ENCODE assay signal across 26 mouse cellular contexts in genomic region chr4:120912866-120913265, GRCm38 (mm10). TPM values are rescaled to one million over a fixed set of nuclear protein-coding genes. Genes with fewer than 3 reads are reported as not detected.
A peak's percentile ranks its signal among the peaks of the same experiment; 100 is the strongest.
DNase-seq lines count a peak whose midpoint lies in the region; ATAC-seq lines count a peak whose summit lies in the region.
"Had no signal": no experiment of that assay in that cellular context is flagged by ENCODE, and none has a peak within 500 bp of the region (broad histone marks: within the 10 kb centered on the region; RNA-seq: fewer than 3 reads in every experiment).

No protein-coding gene starts in this region.

- no peak overlapping the region for H3K27ac ChIP-seq in kidney, embryonic 14.5 days (ENCODE audit: low read depth, low read length)
- H3K27ac ChIP-seq: embryonic facial prominence, embryonic 12.5 days; embryonic facial prominence, embryonic 15.5 days; gastrocnemius, adult 2 months; heart, embryonic 15.5 days; hindbrain, embryonic 14.5 days; hindbrain, postnatal 0 days had no signal

- ATAC-seq in kidney, embryonic 14.5 days (ENCODE audit: low FRiP score, low TSS enrichment): no peak
- no peak for ATAC-seq in megakaryocyte progenitor cell, adult 5-6 weeks (replicated peaks; ENCODE audit: poor library complexity)
- ATAC-seq: CD4-positive, CD25-positive, alpha-beta regulatory T cell, adult 4 months; forebrain, embryonic 14.5 days; forebrain, postnatal 0 days; hindbrain, postnatal 0 days had no signal

- no peaks in the 10 kb centered on the region for H3K36me3 ChIP-seq in kidney, embryonic 14.5 days (ENCODE audit: control insufficient read depth, insufficient read depth, low read length)
- H3K36me3 ChIP-seq: embryonic facial prominence, embryonic 12.5 days; embryonic facial prominence, embryonic 15.5 days; heart, embryonic 12.5 days; heart, embryonic 15.5 days had no signal

- no peaks in the 10 kb centered on the region for H3K27me3 ChIP-seq in kidney, embryonic 14.5 days (ENCODE audit: control insufficient read depth, insufficient read depth, low read length)
- H3K27me3 ChIP-seq: embryonic facial prominence, embryonic 12.5 days; embryonic facial prominence, embryonic 15.5 days had no signal

- H3K9ac ChIP-seq in kidney, embryonic 14.5 days (ENCODE audit: low read depth, low read length): no peak overlapping the region
- H3K9ac ChIP-seq: embryonic facial prominence, embryonic 12.5 days; embryonic facial prominence, embryonic 15.5 days; forebrain, postnatal 0 days; heart, embryonic 12.5 days; heart, embryonic 15.5 days; hindbrain, embryonic 14.5 days had no signal

- DNase-seq in kidney, adult 11 months: peak; percentile 40
- DNase-seq in kidney, postnatal 4 days: no peak
- peak; percentile 51 to 58 for DNase-seq in kidney, adult 8-10 months
- peak; percentile 21 to 65 for DNase-seq in kidney, postnatal 25 days
- DNase-seq: adrenal gland, adult 2 months; adrenal gland, postnatal 14 days; cerebellum, adult 11 months; cerebellum, adult 2 months; cerebellum, adult 9-11 months; cerebellum, postnatal 25 days; forebrain, postnatal 0 days; gastrocnemius, adult 2 months; gastrocnemius, postnatal 25 days; heart, postnatal 10 days; heart, postnatal 4 days had no signal

- 53% methylated on average over 4 of the region's 4 CpGs for WGBS in kidney, embryonic 14.5 days

- no peaks in the 10 kb centered on the region for H3K4me1 ChIP-seq in kidney, embryonic 14.5 days (ENCODE audit: control insufficient read depth, insufficient read depth, low read length)
- H3K4me1 ChIP-seq: embryonic facial prominence, embryonic 12.5 days; embryonic facial prominence, embryonic 15.5 days; heart, embryonic 12.5 days; heart, embryonic 15.5 days had no signal

- H3K9me3 ChIP-seq in kidney, embryonic 14.5 days (ENCODE audit: control insufficient read depth, low read length): no peaks in the 10 kb centered on the region
- H3K9me3 ChIP-seq: embryonic facial prominence, embryonic 12.5 days; embryonic facial prominence, embryonic 15.5 days; heart, embryonic 12.5 days; heart, embryonic 15.5 days had no signal

- no peak overlapping the region for H3K4me3 ChIP-seq in kidney, embryonic 14.5 days (ENCODE audit: low read length)
- H3K4me3 ChIP-seq: embryonic facial prominence, embryonic 12.5 days; embryonic facial prominence, embryonic 15.5 days; gastrocnemius, adult 2 months; heart, embryonic 12.5 days; heart, embryonic 15.5 days had no signal

- H3K4me2 ChIP-seq in kidney, embryonic 14.5 days (replicated peaks; ENCODE audit: low read depth, low read length): no peak overlapping the region
- H3K4me2 ChIP-seq: embryonic facial prominence, embryonic 12.5 days; embryonic facial prominence, embryonic 15.5 days; heart, embryonic 12.5 days; heart, embryonic 15.5 days; hindbrain, embryonic 14.5 days had no signal

RNA-seq across cellular contexts. Expression of gene Exo5, which starts 12.0 kb away (rescaled TPM):
- 25.9 and 29.0 TPM in 2 replicates for polyA plus RNA-seq in kidney, embryonic 14.5 days (2014; fragmentation: Nextera tagmentation; extraction: Ambion mirVana)
- 16.2 and 18.7 TPM in 2 replicates for total RNA-seq in megakaryocyte progenitor cell, adult 5-6 weeks (2015)
- total RNA-seq in megakaryocyte progenitor cell, adult 5-6 weeks (2017): 15.6 and 21.3 TPM in 2 replicates

RNA-seq across cellular contexts. Expression of gene Zfp69, which starts 38.6 kb away (rescaled TPM):
- 9.0 and 9.9 TPM in 2 replicates for polyA plus RNA-seq in kidney, embryonic 14.5 days (2014; fragmentation: Nextera tagmentation; extraction: Ambion mirVana)
- total RNA-seq in megakaryocyte progenitor cell, adult 5-6 weeks (2015): 2.1 and 3.0 TPM in 2 replicates
- total RNA-seq in megakaryocyte progenitor cell, adult 5-6 weeks (2017): 0.95 and 2.6 TPM in 2 replicates

RNA-seq across cellular contexts. Expression of gene Rims3, which starts 58.2 kb away (rescaled TPM):
- 0.21 and 0.31 TPM in 2 replicates for polyA plus RNA-seq in kidney, embryonic 14.5 days (2014; fragmentation: Nextera tagmentation; extraction: Ambion mirVana)
- total RNA-seq in megakaryocyte progenitor cell, adult 5-6 weeks (2015): 0.02 and 0.07 TPM in 2 replicates
- 0.14 TPM in 1 of 2 replicates, not detected in the other for total RNA-seq in megakaryocyte progenitor cell, adult 5-6 weeks (2017)
- total RNA-seq: MEL had no signal

Comparison
In these comparisons a context has a peak if more than half of its experiments do, and no peak if none do; other contexts are left out.
1. DNase-seq: peak in kidney, adult 11 months (single experiment), kidney, adult 8-10 months (2 of 2) and kidney, postnatal 25 days (2 of 2); none in kidney, postnatal 4 days (0 of 2).